Mouse (Mus musculus) cerebellum, adult 18-20 months (tissue): ENCODE measurements at regions not wholly inside any gene's neighbourhood (a gene's known extent, or its start where the extent isn't known, plus 50 kb on each side); places are given as distances from the start of the nearest gene placed in this dataset.

Source experiments
- DNase-seq, 2 experiments: peaks; one replicate each; pipeline ENCODE4 v3.0.0; 2021

- DNase-seq: no peak
Measured at GRCm38 (mm10) chr9:115703791-115704190, 205.5 kb upstream of the Gadl1 start.

- peak; percentile 15 to 24 for DNase-seq
Measured at GRCm38 (mm10) chr9:115704249-115704648, 205.0 kb upstream of the Gadl1 start.

- no peak for DNase-seq
Measured at GRCm38 (mm10) chr9:115705761-115706160, 203.5 kb upstream of the Gadl1 start.

GRCm38 (mm10) chr9:115708199-115708934 lies 200.9 kb upstream of the Gadl1 start:
- DNase-seq: no peak

- DNase-seq: peak in 1 of 2 experiments; percentile 5
Measured at GRCm38 (mm10) chr9:115710039-115710739, 199.1 kb upstream of the Gadl1 start.

GRCm38 (mm10) chr9:115720306-115720705 lies 188.9 kb upstream of the Gadl1 start:
- DNase-seq: no peak

- DNase-seq: no peak
Measured at GRCm38 (mm10) chr9:115720841-115721240, 188.4 kb upstream of the Gadl1 start.

GRCm38 (mm10) chr9:115724063-115724462 lies 185.2 kb upstream of the Gadl1 start:
- DNase-seq: no peak

- DNase-seq: no peak
Measured at GRCm38 (mm10) chr9:115727361-115727760, 181.9 kb upstream of the Gadl1 start.

GRCm38 (mm10) chr9:115731557-115731956 lies 177.7 kb upstream of the Gadl1 start:
- DNase-seq: no peak

- no peak for DNase-seq
Measured at GRCm38 (mm10) chr9:115733104-115733503, 176.2 kb upstream of the Gadl1 start.

GRCm38 (mm10) chr9:115739984-115740383 lies 169.3 kb upstream of the Gadl1 start:
- no peak for DNase-seq

GRCm38 (mm10) chr9:115746436-115746835 lies 162.8 kb upstream of the Gadl1 start:
- no peak for DNase-seq

GRCm38 (mm10) chr9:115760496-115760895 lies 148.8 kb upstream of the Gadl1 start:
- DNase-seq: no peak

GRCm38 (mm10) chr9:115764136-115764535 lies 145.1 kb upstream of the Gadl1 start:
- no peak for DNase-seq

GRCm38 (mm10) chr9:115766471-115766870 lies 142.8 kb upstream of the Gadl1 start:
- DNase-seq: no peak

- peak in 1 of 2 experiments; percentile 8 for DNase-seq
Measured at GRCm38 (mm10) chr9:115775112-115775511, 134.1 kb upstream of the Gadl1 start.

GRCm38 (mm10) chr9:115775858-115776257 lies 133.4 kb upstream of the Gadl1 start:
- DNase-seq: no peak

- DNase-seq: no peak
Measured at GRCm38 (mm10) chr9:115777097-115777864, 132.0 kb upstream of the Gadl1 start.

GRCm38 (mm10) chr9:115778862-115779261 lies 130.4 kb upstream of the Gadl1 start:
- DNase-seq: no peak

GRCm38 (mm10) chr9:115799330-115799729 lies 109.9 kb upstream of the Gadl1 start:
- DNase-seq: no peak

- DNase-seq: no peak
Measured at GRCm38 (mm10) chr9:115800624-115801023, 108.6 kb upstream of the Gadl1 start.

- no peak for DNase-seq
Measured at GRCm38 (mm10) chr9:115803071-115803470, 106.2 kb upstream of the Gadl1 start.

- no peak for DNase-seq
Measured at GRCm38 (mm10) chr9:115805224-115805623, 104.0 kb upstream of the Gadl1 start.
